In the genomic region with DNA sequence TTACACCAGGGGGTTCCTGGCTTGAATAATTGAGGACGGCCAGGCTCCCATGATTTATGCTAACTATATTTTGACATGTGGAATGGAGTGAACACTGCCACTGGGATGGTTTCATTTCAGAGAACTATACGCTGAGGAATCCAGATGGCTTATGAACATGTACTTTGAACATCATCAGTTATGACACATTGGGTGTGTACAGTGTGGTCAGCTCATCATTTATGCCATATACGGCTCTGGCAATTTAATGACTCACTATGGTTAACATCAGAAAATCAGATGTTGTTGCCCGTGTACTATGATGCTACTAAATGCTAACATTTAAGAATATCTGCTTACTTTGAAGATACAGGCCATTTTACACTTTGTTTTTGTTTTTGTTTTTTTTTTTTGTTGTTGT, we compare ENCODE assay signal across 15 mouse cellular contexts.
"Had no signal": no experiment of that assay in that cellular context is flagged by ENCODE, and none has a peak within 500 bp of the region (broad histone marks: within the 10 kb centered on the region; RNA-seq: fewer than 3 reads in every experiment).

No protein-coding gene starts in this region.

- H3K27ac ChIP-seq: limb, embryonic 10.5 days; liver, embryonic 15.5 days; midbrain, embryonic 10.5 days; neural tube, embryonic 13.5 days had no signal

- H3K4me2 ChIP-seq: liver, embryonic 11.5 days; liver, embryonic 15.5 days; neural tube, embryonic 13.5 days had no signal

- DNase-seq: kidney, adult 18-20 months; kidney, postnatal 10 days; layer of hippocampus, adult 9-11 months; lung, adult 2 months; lung, postnatal 4 days; midbrain, embryonic 14.5 days; right cerebral cortex, postnatal 25 days; thymus, adult 18-20 months; thymus, postnatal 14 days had no signal

- H3K9ac ChIP-seq: liver, embryonic 15.5 days; neural tube, embryonic 13.5 days had no signal

- H3K27me3 ChIP-seq: liver, embryonic 15.5 days; neural tube, embryonic 13.5 days had no signal

- ATAC-seq: lung, postnatal 0 days had no signal

- H3K4me1 ChIP-seq: limb, embryonic 10.5 days; liver, embryonic 15.5 days had no signal

- H3K36me3 ChIP-seq: limb, embryonic 10.5 days; liver, embryonic 15.5 days; midbrain, embryonic 10.5 days; neural tube, embryonic 13.5 days had no signal

- H3K4me3 ChIP-seq: limb, embryonic 10.5 days; liver, embryonic 15.5 days; midbrain, embryonic 10.5 days; neural tube, embryonic 13.5 days had no signal

- H3K9me3 ChIP-seq: limb, embryonic 10.5 days; liver, embryonic 15.5 days; midbrain, embryonic 10.5 days; neural tube, embryonic 13.5 days had no signal
